Mouse (Mus musculus) cortical plate, adult 2 months (tissue): ENCODE data around the gene Zbtb8os. TPM values are rescaled to one million over a fixed set of nuclear protein-coding genes. Genes with fewer than 3 reads are reported as not detected.

ENCODE experiments used
- H3K27ac ChIP-seq: fragments of 200-500 bp; 2 replicates; pipeline ENCODE4 v1.5.1; 2012; ENCODE audit warnings: low read length, control low read depth, inconsistent platforms; ENCODE audit not compliant: insufficient read depth
- H3K4me1 ChIP-seq: fragments of 200-500 bp; 2 replicates; pipeline ENCODE4 v1.6.1; 2011; ENCODE audit warnings: low read length; ENCODE audit not compliant: control insufficient read depth, insufficient read depth
- H3K4me3 ChIP-seq: fragments of 200-500 bp; 2 replicates; pipeline ENCODE4 v1.5.1; 2011; ENCODE audit warnings: mild to moderate bottlenecking, low read length, control low read depth; ENCODE audit not compliant: insufficient read depth
- CTCF ChIP-seq: fragments of 200-500 bp; IDR thresholded peaks from 2 replicates; pipeline ENCODE4 v1.5.1; 2011; ENCODE audit warnings: mild to moderate bottlenecking, control low read depth, low read length; ENCODE audit not compliant: insufficient read depth; ENCODE audit errors: extremely low read depth
- POLR2A ChIP-seq: fragments of 200-500 bp; IDR thresholded peaks from 2 replicates; pipeline ENCODE4 v1.6.1; 2011; ENCODE audit warnings: mild to moderate bottlenecking, low read length, control low read depth; ENCODE audit not compliant: insufficient read depth; ENCODE audit errors: extremely low read depth
- polyA plus RNA-seq: library from polyadenylated mRNA; depleted of rRNA; stranded (reverse); fragments of >200 nt; gene quantifications from 2 replicates; pipeline ENCODE4 v1.2.3, GENCODE M21; 2012; rRNA removed

Zbtb8os gene
- polyA plus RNA-seq, 1 experiment = 31.5 TPM

DNA sequence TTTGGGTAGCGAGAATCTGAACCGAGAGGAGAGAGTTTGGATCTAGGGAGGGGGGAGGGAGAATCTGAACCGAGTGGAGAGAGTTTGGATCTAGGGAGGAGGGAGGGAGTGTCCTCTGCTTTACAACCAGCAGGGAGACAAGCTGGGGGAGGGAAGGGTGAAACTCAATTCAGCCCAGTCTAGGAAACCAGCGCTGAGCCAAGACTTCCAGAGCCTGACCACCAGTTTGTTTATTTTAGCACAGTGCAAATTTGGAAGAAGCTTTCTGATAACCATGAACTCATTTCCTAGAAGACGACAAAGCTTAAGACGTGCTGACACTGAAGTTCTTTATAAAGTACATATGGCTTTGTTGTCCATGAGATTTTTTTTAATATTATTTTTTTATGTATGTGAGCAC, 48.9 kb downstream of the Zbtb8os start:
- Histone ChIP-seq H3K27ac (no peak overlapping the region), H3K4me1 (no peaks in the 10 kb centered on the region), H3K4me3 (no peak overlapping the region)
- no peak for TF ChIP-seq POLR2A
- no peak for TF ChIP-seq CTCF

DNA sequence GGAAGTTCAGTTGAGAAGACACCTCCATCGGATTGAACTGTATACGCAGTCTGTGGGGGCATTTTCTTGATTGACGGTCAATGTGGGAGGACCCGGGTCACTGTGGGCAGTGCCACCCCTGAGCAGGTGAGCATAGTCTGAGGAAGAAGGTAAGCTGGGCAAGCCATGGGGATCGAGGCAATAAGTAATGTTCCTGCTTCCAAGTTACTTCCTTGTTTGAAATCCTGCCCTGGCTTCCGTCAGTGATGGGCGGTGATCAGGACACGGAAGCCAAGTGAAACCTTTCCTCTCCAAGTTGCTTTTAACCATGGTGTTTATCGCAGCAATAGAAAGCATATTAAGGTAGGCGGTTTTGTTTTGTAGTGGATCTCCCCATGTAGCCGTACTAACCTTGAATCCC, 50.2 kb downstream of the Zbtb8os start:
- TF ChIP-seq CTCF (no peak), POLR2A (no peak)
- H3K4me1 ChIP-seq = no peaks in the 10 kb centered on the region
- no peak overlapping the region for H3K27ac ChIP-seq

DNA sequence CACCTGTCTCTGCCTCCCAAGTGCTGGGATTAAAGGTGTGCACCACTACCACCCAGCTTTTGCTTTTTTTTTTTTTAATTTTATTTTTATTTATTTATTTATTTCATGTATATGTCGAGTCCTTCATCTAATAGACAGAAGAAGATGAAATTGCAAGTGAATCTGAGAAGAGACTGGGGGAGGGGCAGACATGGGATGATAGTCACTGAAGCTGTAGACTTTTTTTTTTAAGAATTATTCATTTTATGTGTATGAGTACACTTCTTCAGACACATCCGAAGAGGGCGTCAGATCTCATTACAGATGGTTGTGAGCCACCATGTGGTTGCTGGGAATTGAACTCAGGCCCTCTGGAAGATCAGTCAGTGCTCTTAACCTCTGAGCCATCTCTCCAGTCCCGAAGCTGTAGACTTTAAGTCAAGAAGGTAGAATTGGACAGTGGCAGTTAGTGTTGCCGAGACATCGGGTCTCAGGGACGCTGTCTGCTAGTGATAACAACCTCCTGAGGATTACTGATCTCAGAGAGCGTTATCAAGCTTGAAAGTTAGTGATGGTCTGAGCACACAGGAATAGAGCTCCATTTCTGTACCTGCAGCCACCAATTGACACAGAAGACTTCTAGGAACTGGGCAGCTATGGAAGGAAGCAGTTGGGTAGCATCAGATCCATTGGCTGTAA, 50.9 kb downstream of the Zbtb8os start:
- H3K27ac ChIP-seq = no peak overlapping the region
- no peaks in the 10 kb centered on the region for H3K4me1 ChIP-seq
- TF ChIP-seq POLR2A (no peak), CTCF (no peak)
- H3K4me3 ChIP-seq = no peak overlapping the region

More for the DNA sequence above, 50.2 kb downstream of the Zbtb8os start:
- no peak overlapping the region for H3K4me3 ChIP-seq

DNA sequence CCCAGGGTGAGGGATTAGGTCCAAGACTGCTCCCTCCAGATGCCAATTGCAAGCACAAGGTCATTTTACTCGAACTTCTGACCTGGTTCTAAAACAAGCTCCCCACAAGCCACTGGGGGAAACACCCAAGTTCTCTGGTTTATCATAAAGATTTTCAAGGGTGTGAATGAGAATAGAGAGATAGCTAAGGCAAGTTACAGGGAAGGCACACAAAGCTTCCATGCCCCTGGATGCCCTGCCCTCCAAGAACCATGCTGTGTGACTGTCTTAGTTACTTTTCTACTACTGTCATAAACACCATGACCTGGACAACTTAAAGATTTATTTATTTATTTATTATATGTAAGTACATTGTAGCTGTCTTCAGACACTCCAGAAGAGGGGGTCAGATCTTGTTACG, 51.5 kb downstream of the Zbtb8os start:
- TF ChIP-seq POLR2A (no peak), CTCF (no peak)
- no peak overlapping the region for H3K4me3 ChIP-seq
- no peaks in the 10 kb centered on the region for H3K4me1 ChIP-seq
- H3K27ac ChIP-seq = no peak overlapping the region

DNA sequence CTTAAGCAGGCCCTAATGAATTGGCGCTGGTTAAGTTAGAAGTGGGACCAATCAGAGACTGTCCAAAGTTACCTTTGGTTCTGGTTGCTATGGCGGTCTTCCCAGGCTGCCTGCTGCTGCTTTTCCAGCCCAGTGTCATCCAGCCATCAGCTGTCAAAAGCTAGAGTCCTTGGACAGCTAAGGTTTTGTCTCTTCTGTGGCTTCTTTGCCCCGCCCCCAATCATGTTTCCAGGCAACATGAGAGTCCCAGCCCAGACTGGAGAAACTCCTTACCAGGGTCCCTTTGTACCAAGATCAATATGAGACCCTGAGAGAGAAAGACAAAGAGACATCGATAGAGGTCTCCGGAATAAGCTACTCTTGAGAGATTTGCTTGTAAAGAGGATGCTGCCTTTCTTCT, 52.9 kb downstream of the Zbtb8os start:
- TF ChIP-seq CTCF (no peak), POLR2A (no peak)
- Histone ChIP-seq H3K4me1 (no peaks in the 10 kb centered on the region), H3K27ac (no peak overlapping the region), H3K4me3 (no peak overlapping the region)

DNA sequence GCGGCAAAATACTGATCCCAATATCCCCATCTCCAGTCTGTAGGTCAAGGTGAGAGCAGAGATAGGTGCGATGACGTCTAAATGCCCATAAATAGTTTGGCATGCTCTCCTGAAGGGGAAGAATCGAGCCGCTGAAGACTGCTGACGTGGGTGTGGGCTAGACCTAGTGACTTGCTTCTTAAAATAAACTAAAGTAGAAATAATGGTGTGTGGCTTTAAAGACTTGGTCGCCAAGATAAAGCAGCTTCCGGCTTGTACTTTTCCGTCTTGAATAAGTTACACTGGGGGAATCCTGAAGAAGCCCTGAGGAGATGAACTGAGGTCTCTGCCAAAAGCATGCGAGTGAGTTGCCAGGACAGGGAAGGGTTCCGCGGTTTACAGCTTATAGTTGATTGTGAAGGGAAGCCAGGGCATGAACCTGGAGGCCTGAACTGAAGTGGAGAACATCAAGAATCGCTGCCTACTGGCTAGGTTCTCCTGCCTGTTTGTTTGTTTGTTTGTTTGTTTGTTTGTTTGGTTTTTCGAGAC, 54.8 kb downstream of the Zbtb8os start:
- Histone ChIP-seq H3K27ac (no peak overlapping the region), H3K4me3 (no peak overlapping the region), H3K4me1 (no peaks in the 10 kb centered on the region)
- no peak for TF ChIP-seq CTCF
- TF ChIP-seq POLR2A = no peak

DNA sequence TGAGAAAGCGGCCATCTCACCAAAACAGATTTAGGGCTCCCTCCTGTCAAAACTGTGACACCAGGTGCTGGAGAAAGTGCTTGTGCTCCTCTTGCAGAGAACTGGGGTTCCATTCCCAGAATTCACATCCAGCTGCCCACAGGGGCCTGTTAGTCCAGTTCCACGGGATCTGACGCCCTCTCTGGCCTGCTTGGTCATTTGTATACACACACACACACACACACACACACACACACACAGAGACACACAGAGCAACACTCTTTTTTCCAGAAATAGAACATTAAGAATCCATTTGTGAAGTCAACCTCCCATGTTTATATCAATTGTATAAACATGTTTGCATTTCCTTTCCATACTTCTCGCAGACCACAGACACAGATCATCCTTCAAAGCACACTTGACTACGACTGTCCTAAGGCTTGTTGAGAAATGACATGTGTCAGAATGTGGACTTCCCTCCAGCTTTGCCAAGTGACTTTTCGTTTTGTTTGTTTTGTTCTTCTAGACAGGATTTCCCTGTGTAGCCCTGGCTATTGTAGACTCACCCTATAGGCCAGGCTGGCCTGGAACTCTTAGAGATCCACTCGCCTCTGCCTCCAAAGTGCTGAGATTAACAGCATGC, 55.6 kb downstream of the Zbtb8os start:
- TF ChIP-seq POLR2A = no peak
- no peak for TF ChIP-seq CTCF
- no peak overlapping the region for H3K4me3 ChIP-seq
- no peaks in the 10 kb centered on the region for H3K4me1 ChIP-seq
- H3K27ac ChIP-seq = no peak overlapping the region

DNA sequence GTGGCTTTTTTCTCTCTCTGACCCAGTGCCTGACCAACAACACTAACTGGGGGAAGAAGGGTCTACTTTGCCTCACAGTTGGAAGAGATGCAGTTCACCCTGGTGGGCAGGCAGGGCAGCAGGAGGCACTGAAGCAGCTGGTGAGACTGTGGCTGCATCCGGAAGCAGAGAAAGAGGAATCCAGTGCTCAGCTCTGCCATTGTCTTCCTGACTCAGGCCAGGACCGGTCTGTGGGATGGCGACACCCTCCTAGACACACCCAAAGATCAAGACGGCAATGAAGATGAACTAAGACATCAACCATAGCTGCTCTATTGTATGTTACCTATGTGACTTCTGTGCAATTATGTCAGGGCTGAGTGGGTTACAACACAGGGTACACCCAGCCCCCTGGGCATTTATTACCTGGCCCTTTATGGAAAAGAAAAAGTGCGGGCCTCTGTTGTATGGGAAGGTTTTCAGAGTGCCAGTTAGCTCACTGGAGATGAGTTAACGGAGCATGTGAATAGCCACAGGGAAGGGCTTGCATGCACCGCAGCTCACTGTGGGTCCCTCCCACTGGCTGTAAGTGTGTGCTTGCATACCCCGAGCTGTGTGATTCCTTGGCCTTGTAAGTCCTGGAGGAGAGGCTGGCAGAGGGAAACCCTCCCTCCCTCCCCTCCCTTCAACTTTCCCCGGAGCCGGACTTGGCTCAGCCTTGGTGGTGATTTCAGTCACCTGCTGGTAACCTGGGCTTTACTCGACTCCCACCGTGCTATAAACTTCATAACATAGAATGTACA, 58.8 kb downstream of the Zbtb8os start:
- Histone ChIP-seq H3K4me3 (no peak overlapping the region), H3K27ac (no peak overlapping the region), H3K4me1 (no peaks in the 10 kb centered on the region)
- no peak for TF ChIP-seq CTCF
- no peak for TF ChIP-seq POLR2A

DNA sequence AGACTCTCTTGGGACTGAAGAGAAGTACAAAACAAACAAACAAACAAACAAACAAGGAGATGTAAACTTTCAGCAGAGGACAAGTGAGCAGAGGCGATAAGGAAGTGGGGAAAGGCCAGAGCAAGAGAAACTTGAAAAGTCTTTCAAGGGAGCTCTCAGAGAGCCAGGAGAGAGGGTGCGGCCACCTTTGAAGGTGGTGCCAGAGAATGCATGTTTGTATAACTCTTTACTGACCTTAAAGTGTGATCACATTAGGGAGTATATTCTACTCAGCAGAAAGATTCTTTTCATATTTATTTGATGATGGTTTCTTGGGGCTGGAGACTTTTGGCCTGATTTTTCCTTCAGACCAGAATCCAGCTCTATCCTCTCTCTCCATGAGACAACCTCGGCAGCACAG, 61.5 kb downstream of the Zbtb8os start:
- no peak overlapping the region for H3K27ac ChIP-seq
- no peaks in the 10 kb centered on the region for H3K4me1 ChIP-seq
- TF ChIP-seq POLR2A = no peak
- no peak for TF ChIP-seq CTCF
- no peak overlapping the region for H3K4me3 ChIP-seq

DNA sequence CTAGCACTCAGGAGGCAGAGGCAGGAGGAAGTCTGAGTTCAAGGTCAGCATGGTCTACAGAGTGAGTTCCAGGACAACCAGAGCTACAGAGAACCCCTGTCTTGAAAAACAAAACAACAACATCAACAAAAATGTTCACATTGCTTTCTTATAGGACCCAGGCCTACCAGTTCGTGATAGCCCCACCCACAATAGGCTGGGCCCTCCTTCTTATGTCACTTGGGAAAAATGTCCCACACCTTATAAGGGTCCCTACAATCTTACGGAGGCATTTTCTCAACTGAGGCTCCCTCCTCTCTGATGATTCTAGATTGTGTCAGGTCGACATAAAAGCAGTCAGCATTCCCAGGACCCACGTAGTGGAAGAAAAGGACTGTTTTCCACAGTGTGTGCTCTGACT, 64.3 kb downstream of the Zbtb8os start:
- Histone ChIP-seq H3K27ac (no peak overlapping the region), H3K4me3 (no peak overlapping the region), H3K4me1 (no peaks in the 10 kb centered on the region)
- TF ChIP-seq CTCF = no peak
- no peak for TF ChIP-seq POLR2A

Other genes with a start within 250 kb of the Zbtb8os start
- gene Tmem54, start 230.1 kb upstream of the Zbtb8os start, polyA plus RNA-seq = not detected in 2 replicates
- gene Hpca, start 213.7 kb upstream of the Zbtb8os start, polyA plus RNA-seq = 1,156 and 1,221 TPM in 2 replicates
- gene Fndc5, start 198.7 kb upstream of the Zbtb8os start, polyA plus RNA-seq = 72.0 and 76.5 TPM in 2 replicates
- 24.3 and 24.4 TPM in 2 replicates for gene S100pbp, start 146.0 kb upstream of the Zbtb8os start, polyA plus RNA-seq
- 76.3 and 79.9 TPM in 2 replicates for gene Yars, start 145.9 kb upstream of the Zbtb8os start, polyA plus RNA-seq
- gene C77080, start 74.3 kb upstream of the Zbtb8os start, polyA plus RNA-seq = 14.4 and 15.0 TPM in 2 replicates
- gene Sync, start 48.1 kb upstream of the Zbtb8os start, polyA plus RNA-seq = 0.98 and 1.1 TPM in 2 replicates
- gene Rbbp4, start 325 bp upstream of the Zbtb8os start, polyA plus RNA-seq = 64.5 and 65.4 TPM in 2 replicates
- gene Zbtb8a, start 42.4 kb downstream of the Zbtb8os start, polyA plus RNA-seq = 8.8 and 8.9 TPM in 2 replicates
- 2.5 and 3.0 TPM in 2 replicates for gene Zbtb8b, start 105.2 kb downstream of the Zbtb8os start, polyA plus RNA-seq
- 27.9 and 28.3 TPM in 2 replicates for gene Bsdc1, start 125.9 kb downstream of the Zbtb8os start, polyA plus RNA-seq
- gene Tssk3, start 155.3 kb downstream of the Zbtb8os start, polyA plus RNA-seq = 0.19 and 0.36 TPM in 2 replicates
- gene Fam229a, start 155.5 kb downstream of the Zbtb8os start, polyA plus RNA-seq = 0.79 and 0.88 TPM in 2 replicates
- gene Marcksl1, start 177.9 kb downstream of the Zbtb8os start, polyA plus RNA-seq = 129 and 134 TPM in 2 replicates
- gene Hdac1, start 207.0 kb downstream of the Zbtb8os start, polyA plus RNA-seq = 55.4 and 61.7 TPM in 2 replicates
- 2.3 and 3.3 TPM in 2 replicates for gene Lck, start 237.9 kb downstream of the Zbtb8os start, polyA plus RNA-seq
- 0.98 and 1.2 TPM in 2 replicates for gene Fam167b, start 242.9 kb downstream of the Zbtb8os start, polyA plus RNA-seq